Mouse (Mus musculus): ENCODE measurements around the gene Flna.
"Not testable (repeated sequence)": the region's sequence is repeated elsewhere in the genome, so short reads cannot be mapped to it uniquely, and the experiment has no call there.

Flna gene

GRCm38 (mm10) chrX:74246213-74246681 lies 3.4 kb downstream of the Flna start:
- peak; percentile 93 for DNase-seq (ENCODE audit: low read depth)

- DNase-seq (ENCODE audit: low read depth), result peak; percentile 93
Observed at GRCm38 (mm10) chrX:74245687-74246086, 3.9 kb downstream of the Flna start.

- no peak for DNase-seq (ENCODE audit: low read depth)
Observed at GRCm38 (mm10) chrX:74245107-74245506, 4.5 kb downstream of the Flna start.

GRCm38 (mm10) chrX:74244614-74245083 lies 5.0 kb downstream of the Flna start:
- peak; percentile 91 for DNase-seq (ENCODE audit: low read depth)

GRCm38 (mm10) chrX:74243807-74244206 lies 5.8 kb downstream of the Flna start:
- DNase-seq (ENCODE audit: low read depth), result peak; percentile 44

- no peak for DNase-seq (ENCODE audit: low read depth)
Observed at GRCm38 (mm10) chrX:74243396-74243795, 6.2 kb downstream of the Flna start.

- DNase-seq (ENCODE audit: low read depth), result no peak
Observed at GRCm38 (mm10) chrX:74240332-74240731, 9.3 kb downstream of the Flna start.

- DNase-seq (ENCODE audit: low read depth), result no peak
Observed at GRCm38 (mm10) chrX:74233196-74233595, 16.4 kb downstream of the Flna start.

- DNase-seq (ENCODE audit: low read depth), result no peak
Observed at GRCm38 (mm10) chrX:74230038-74230437, 19.6 kb downstream of the Flna start.

- not testable (repeated sequence) for DNase-seq (ENCODE audit: low read depth)
Observed at GRCm38 (mm10) chrX:74220099-74220498, 29.5 kb downstream of the Flna start.

GRCm38 (mm10) chrX:74219449-74219848 lies 30.2 kb downstream of the Flna start:
- DNase-seq (ENCODE audit: low read depth), result no peak

GRCm38 (mm10) chrX:74218496-74218895 lies 31.1 kb downstream of the Flna start:
- DNase-seq (ENCODE audit: low read depth), result peak; percentile 77

- DNase-seq (ENCODE audit: low read depth), result peak; percentile 52
Observed at GRCm38 (mm10) chrX:74203556-74203955, 46.1 kb downstream of the Flna start.

GRCm38 (mm10) chrX:74176959-74177358 lies 72.7 kb downstream of the Flna start, which contains the start of gene Tktl1:
Gene Tktl1 (plus strand): TSS chrX:74177259.
- DNase-seq (ENCODE audit: low read depth), result no peak

Data from NIH3T3 (cell line).